Mouse (Mus musculus) left cerebral cortex, adult 2 months (tissue): ENCODE measurements around the gene Rala. TPM values are rescaled to one million over a fixed set of nuclear protein-coding genes. Genes with fewer than 3 reads are reported as not detected.
A peak's percentile ranks its signal among the peaks of the same experiment; 100 is the strongest.
"Not testable (repeated sequence)": the region's sequence is repeated elsewhere in the genome, so short reads cannot be mapped to it uniquely, and the experiment has no call there.

ENCODE experiments used
- DNase-seq, 2 experiments: peaks; one replicate each; pipeline ENCODE4 v3.0.0; 2021 to 2022; ENCODE audit warnings: low spot score in 2 of 2, mixed read lengths in 1 of 2; ENCODE audit errors: extremely low spot score in 1 of 2
- H3K27ac ChIP-seq: fragments of 200-600 bp; 2 replicates; pipeline ENCODE4 v1.8.1; 2022
- H3K4me3 ChIP-seq: fragments of 200-600 bp; 2 replicates; pipeline ENCODE4 v1.8.1; 2022
- CTCF ChIP-seq: fragments of 200-600 bp; IDR thresholded peaks from 2 replicates; pipeline ENCODE4 v1.8.1; 2022; ENCODE audit warnings: antibody characterized with exemption, mild to moderate bottlenecking, moderate library complexity
- intact Hi-C: fragments of 180-260 bp; cut with DNase I; formaldehyde crosslinking; loops from one replicate; pipeline ENCODE4 v1.15.1; 2025
- total RNA-seq, 2 experiments: library from RNA; stranded (reverse); gene quantifications; 2 replicates each; pipeline ENCODE4 v1.2.3; 2021

The Rala gene
- total RNA-seq, 2 experiments from 2014 or later, result 57.1 to 59.0 TPM

- DNase-seq, result no peak
- Histone ChIP-seq H3K27ac (no peak overlapping the region), H3K4me3 (no peak overlapping the region)
- TF ChIP-seq CTCF, result no peak
- intact Hi-C loops, result no loop called here
Measured at GRCm38 (mm10) chr13:17954282-17954681, 10.2 kb upstream of the Rala start.

- intact Hi-C loops, H3K27ac ChIP-seq, H3K4me3 ChIP-seq, DNase-seq: not testable (repeated sequence)
Measured at GRCm38 (mm10) chr13:17950581-17950980, 6.5 kb upstream of the Rala start.

GRCm38 (mm10) chr13:17949555-17949954, 5.5 kb upstream of the Rala start:
- TF ChIP-seq CTCF, result no peak
- no peak overlapping the region for H3K27ac ChIP-seq
- intact Hi-C loops, result no loop called here
- no peak for DNase-seq
- H3K4me3 ChIP-seq, result no peak overlapping the region

GRCm38 (mm10) chr13:17943306-17944077, 547 bp downstream of the Rala start:
- Histone ChIP-seq H3K27ac (peak overlapping the region; percentile 95), H3K4me3 (peak overlapping the region; percentile 91)
- TF ChIP-seq CTCF, result no peak
- peak; percentile 24 to 25 for DNase-seq
- intact Hi-C loops, result loop anchor here (5.0 kb wide), 1 partner anchor 41 kb away; no protein-coding TSS in a partner anchor

- DNase-seq, result no peak
Measured at GRCm38 (mm10) chr13:17942338-17942737, 1.7 kb downstream of the Rala start.

GRCm38 (mm10) chr13:17907309-17907708, 36.7 kb downstream of the Rala start:
- Histone ChIP-seq H3K27ac (no peak overlapping the region), H3K4me3 (no peak overlapping the region)
- DNase-seq, result no peak
- TF ChIP-seq CTCF, result no peak
- intact Hi-C loops, result no loop called here

More at GRCm38 (mm10) chr13:17942338-17942737, 1.7 kb downstream of the Rala start:
- H3K27ac ChIP-seq, result no peak overlapping the region
- H3K4me3 ChIP-seq, result no peak overlapping the region
- intact Hi-C loops, result loop anchor here (5.0 kb wide), 1 partner anchor 40 kb away; no protein-coding TSS in a partner anchor
- no peak for TF ChIP-seq CTCF

GRCm38 (mm10) chr13:17901474-17901873, 42.6 kb downstream of the Rala start:
- Histone ChIP-seq H3K27ac (peak overlapping the region; percentile 62; the same call in 1 of the 2 replicates), H3K4me3 (no peak overlapping the region)
- no peak for DNase-seq
- no peak for TF ChIP-seq CTCF
- intact Hi-C loops, result loop anchor here (5.0 kb wide), 1 partner anchor 41 kb away; the partner anchor contains the start of gene Rala

GRCm38 (mm10) chr13:17900641-17901040, 43.4 kb downstream of the Rala start:
- Histone ChIP-seq H3K4me3 (no peak overlapping the region), H3K27ac (peak overlapping the region; percentile 62)
- DNase-seq, result no peak
- intact Hi-C loops, result loop anchor here (5.0 kb wide), 1 partner anchor 42 kb away; the partner anchor contains the start of gene Rala
- TF ChIP-seq CTCF, result no peak

GRCm38 (mm10) chr13:17897040-17897439, 47.0 kb downstream of the Rala start:
- Histone ChIP-seq H3K4me3 (no peak overlapping the region), H3K27ac (no peak overlapping the region)
- DNase-seq, result no peak
- TF ChIP-seq CTCF, result no peak
- intact Hi-C loops, result no loop called here

GRCm38 (mm10) chr13:17891545-17891944, 52.5 kb downstream of the Rala start:
- Histone ChIP-seq H3K4me3 (no peak overlapping the region), H3K27ac (peak overlapping the region; percentile 44; the same call in 1 of the 2 replicates)
- peak; percentile 17 for TF ChIP-seq CTCF
- intact Hi-C loops, result no loop called here
- no peak for DNase-seq

GRCm38 (mm10) chr13:17884211-17884610, 59.8 kb downstream of the Rala start:
- intact Hi-C loops, result no loop called here
- no peak overlapping the region for H3K4me3 ChIP-seq
- no peak for TF ChIP-seq CTCF
- H3K27ac ChIP-seq, result no peak overlapping the region
- DNase-seq, result no peak

GRCm38 (mm10) chr13:17879061-17879460, 65.0 kb downstream of the Rala start:
- Histone ChIP-seq H3K27ac (no peak overlapping the region), H3K4me3 (no peak overlapping the region)
- intact Hi-C loops, result no loop called here
- no peak for DNase-seq
- TF ChIP-seq CTCF, result no peak
